Mouse (Mus musculus): ENCODE data around the gene Ndufaf2. TPM values are rescaled to one million over a fixed set of nuclear protein-coding genes. Genes with fewer than 3 reads are reported as not detected.

The Ndufaf2 gene
- total RNA-seq, 1 experiment: 41.1 TPM

DNA sequence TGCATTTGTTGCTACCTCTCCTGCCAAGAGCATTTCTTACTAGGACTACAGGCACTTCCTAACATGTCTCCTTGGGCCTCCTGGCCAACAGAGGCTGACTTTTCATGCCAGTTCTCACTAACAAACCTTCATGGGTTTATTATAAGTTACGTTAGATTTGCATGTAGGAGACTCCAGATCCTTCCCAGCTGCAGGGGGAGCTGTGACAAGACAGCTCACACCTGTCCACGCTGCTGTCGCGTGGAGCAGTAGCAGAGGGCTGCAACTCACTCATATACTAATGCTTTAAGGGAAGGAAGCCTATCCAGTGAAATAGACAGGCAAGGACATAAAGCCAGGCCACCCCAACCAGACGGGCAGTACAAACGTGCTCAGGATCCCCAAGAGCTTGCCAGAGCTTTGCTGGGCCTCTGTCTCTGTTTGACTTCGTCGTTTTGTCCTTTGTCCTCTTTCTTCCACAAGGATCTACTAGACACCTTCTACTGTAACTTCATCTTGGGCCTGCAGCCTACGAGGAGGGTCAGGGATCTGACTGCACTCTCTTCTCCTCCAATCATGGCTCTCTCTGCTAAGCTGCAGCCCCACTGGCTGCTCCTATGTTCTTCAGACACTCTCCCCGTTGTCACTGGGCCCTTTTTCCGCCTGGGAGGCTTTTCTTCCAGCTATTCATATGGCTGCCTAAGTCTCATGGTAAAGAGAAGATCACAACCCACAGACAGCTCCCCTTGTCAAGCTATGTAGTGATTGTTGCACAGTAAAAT lies 94.9 kb downstream of the Ndufaf2 start:
- in situ Hi-C loops (cut with MboI; ENCODE audit: low sequenced_read_pairs in 2 of 2, unreplicated experiment in 2 of 2): no loop called here
- Histone ChIP-seq H3K4me1 (ENCODE audit: control insufficient read depth in 2 of 2, insufficient read depth in 2 of 2, low read length in 2 of 2, poor library complexity in 1 of 2) (no peaks in the 10 kb centered on the region), H3K36me3 (ENCODE audit: control insufficient read depth, insufficient read depth, low read length, poor library complexity, severe bottlenecking) (no peaks in the 10 kb centered on the region), H3K9ac (ENCODE audit: insufficient read depth, low read depth, low read length, poor library complexity, severe bottlenecking) (no peak overlapping the region), H3K9me3 (ENCODE audit: control insufficient read depth, insufficient read depth, low read depth, low read length) (no peaks in the 10 kb centered on the region), H3K4me3 (ENCODE audit: insufficient read depth in 1 of 2, low read depth in 1 of 2, low read length in 2 of 2, poor library complexity in 1 of 2, severe bottlenecking in 1 of 2) (no peak overlapping the region), H3K27ac (ENCODE audit: insufficient read depth, low read depth, low read length, poor library complexity, severe bottlenecking) (no peak overlapping the region)
- no peak for TF ChIP-seq ZC3H11A (IDR thresholded peaks at IDR 0.05; ENCODE audit: borderline replicate concordance, low read depth, low read length)
- TF ChIP-seq ZNF384 (IDR thresholded peaks at IDR 0.05; ENCODE audit: low read depth, low read length): no peak
- no peak for TF ChIP-seq CHD2 (IDR thresholded peaks at IDR 0.05; ENCODE audit: low read depth, low read length)
- TF ChIP-seq HCFC1 (IDR thresholded peaks at IDR 0.05; ENCODE audit: borderline replicate concordance, insufficient read depth, low read length): no peak
- TF ChIP-seq MAFK (IDR thresholded peaks at IDR 0.05; ENCODE audit: insufficient read depth, low read depth, low read length): no peak
- no peak for DNase-seq (ENCODE audit: low read depth, low spot score)

DNA sequence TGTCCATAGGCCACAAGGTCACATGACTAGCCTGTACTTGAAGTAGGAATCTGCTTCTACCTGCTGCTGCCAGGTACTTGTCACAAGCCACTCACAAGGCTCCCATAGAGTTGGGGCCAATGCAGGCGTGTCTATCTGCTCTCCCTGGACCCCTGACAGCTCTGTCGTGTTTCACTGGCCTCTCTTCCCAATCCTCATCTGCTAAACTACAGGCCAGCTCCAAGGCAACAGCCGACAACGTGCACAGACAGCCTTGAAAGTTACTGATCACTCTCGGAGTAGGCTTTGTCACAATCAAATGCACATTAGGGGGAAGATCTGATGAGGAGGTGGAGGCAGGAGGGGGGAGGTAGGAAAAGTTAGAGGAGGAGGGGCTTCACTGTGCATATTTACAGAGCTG lies 95.5 kb downstream of the Ndufaf2 start:
- no peak overlapping the region for H3K9ac ChIP-seq (ENCODE audit: insufficient read depth, low read depth, low read length, poor library complexity, severe bottlenecking)
- H3K27ac ChIP-seq (ENCODE audit: insufficient read depth, low read depth, low read length, poor library complexity, severe bottlenecking): no peak overlapping the region

DNA sequence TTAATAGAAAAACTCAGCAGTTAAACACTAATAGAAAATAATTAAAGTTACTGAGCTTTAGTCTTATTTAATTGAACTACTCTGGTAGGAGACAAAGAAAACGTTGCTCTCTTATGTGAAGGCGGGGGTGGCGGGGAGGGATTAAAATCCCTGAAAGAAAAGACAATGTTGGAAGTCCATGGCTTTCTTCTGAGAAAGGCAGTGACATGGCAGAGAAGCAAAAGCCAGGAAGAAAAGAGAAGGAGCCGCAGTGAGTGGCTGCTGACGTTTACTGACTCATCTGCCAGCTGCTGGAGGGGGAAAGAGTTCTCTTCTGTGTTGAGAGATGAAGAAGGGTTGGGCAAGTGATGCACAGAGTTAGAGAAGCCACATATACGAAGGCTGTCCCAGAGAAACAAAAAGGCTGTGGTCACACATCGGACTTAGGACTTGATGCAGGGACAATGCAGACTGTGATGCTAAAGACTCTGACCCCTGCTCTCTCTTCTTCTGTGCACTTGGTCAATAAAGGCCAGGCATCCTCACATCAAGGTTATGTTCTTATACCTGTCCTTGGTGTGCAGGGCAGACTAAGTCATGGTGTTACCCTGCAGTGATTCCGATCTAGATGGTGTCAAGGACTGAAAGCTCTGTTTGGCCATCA lies 97.4 kb downstream of the Ndufaf2 start:
- DNase-seq (ENCODE audit: low read depth, low spot score): no peak
- no peaks in the 10 kb centered on the region for H3K4me1 ChIP-seq (ENCODE audit: control insufficient read depth in 2 of 2, insufficient read depth in 2 of 2, low read length in 2 of 2, poor library complexity in 1 of 2)
- in situ Hi-C loops (cut with MboI; ENCODE audit: low sequenced_read_pairs in 2 of 2, unreplicated experiment in 2 of 2): no loop called here
- no peak overlapping the region for H3K9ac ChIP-seq (ENCODE audit: insufficient read depth, low read depth, low read length, poor library complexity, severe bottlenecking)
- no peak overlapping the region for H3K27ac ChIP-seq (ENCODE audit: insufficient read depth, low read depth, low read length, poor library complexity, severe bottlenecking)
- TF ChIP-seq CHD2 (IDR thresholded peaks at IDR 0.05; ENCODE audit: low read depth, low read length) (no peak), HCFC1 (IDR thresholded peaks at IDR 0.05; ENCODE audit: borderline replicate concordance, insufficient read depth, low read length) (no peak), ZNF384 (IDR thresholded peaks at IDR 0.05; ENCODE audit: low read depth, low read length) (no peak), ZC3H11A (IDR thresholded peaks at IDR 0.05; ENCODE audit: borderline replicate concordance, low read depth, low read length) (no peak), MAFK (IDR thresholded peaks at IDR 0.05; ENCODE audit: insufficient read depth, low read depth, low read length) (no peak)
- no peaks in the 10 kb centered on the region for H3K9me3 ChIP-seq (ENCODE audit: control insufficient read depth, insufficient read depth, low read depth, low read length)
- no peaks in the 10 kb centered on the region for H3K36me3 ChIP-seq (ENCODE audit: control insufficient read depth, insufficient read depth, low read length, poor library complexity, severe bottlenecking)
- no peak overlapping the region for H3K4me3 ChIP-seq (ENCODE audit: insufficient read depth in 1 of 2, low read depth in 1 of 2, low read length in 2 of 2, poor library complexity in 1 of 2, severe bottlenecking in 1 of 2)

More for the DNA sequence above, 95.5 kb downstream of the Ndufaf2 start:
- Histone ChIP-seq H3K4me1 (ENCODE audit: control insufficient read depth in 2 of 2, insufficient read depth in 2 of 2, low read length in 2 of 2, poor library complexity in 1 of 2) (no peaks in the 10 kb centered on the region), H3K4me3 (ENCODE audit: insufficient read depth in 1 of 2, low read depth in 1 of 2, low read length in 2 of 2, poor library complexity in 1 of 2, severe bottlenecking in 1 of 2) (no peak overlapping the region), H3K9me3 (ENCODE audit: control insufficient read depth, insufficient read depth, low read depth, low read length) (no peaks in the 10 kb centered on the region), H3K36me3 (ENCODE audit: control insufficient read depth, insufficient read depth, low read length, poor library complexity, severe bottlenecking) (no peaks in the 10 kb centered on the region)
- in situ Hi-C loops (cut with MboI; ENCODE audit: low sequenced_read_pairs in 2 of 2, unreplicated experiment in 2 of 2): no loop called here
- no peak for DNase-seq (ENCODE audit: low read depth, low spot score)
- TF ChIP-seq ZNF384 (IDR thresholded peaks at IDR 0.05; ENCODE audit: low read depth, low read length): no peak
- no peak for TF ChIP-seq ZC3H11A (IDR thresholded peaks at IDR 0.05; ENCODE audit: borderline replicate concordance, low read depth, low read length)
- no peak for TF ChIP-seq CHD2 (IDR thresholded peaks at IDR 0.05; ENCODE audit: low read depth, low read length)
- TF ChIP-seq HCFC1 (IDR thresholded peaks at IDR 0.05; ENCODE audit: borderline replicate concordance, insufficient read depth, low read length): no peak
- no peak for TF ChIP-seq MAFK (IDR thresholded peaks at IDR 0.05; ENCODE audit: insufficient read depth, low read depth, low read length)

DNA sequence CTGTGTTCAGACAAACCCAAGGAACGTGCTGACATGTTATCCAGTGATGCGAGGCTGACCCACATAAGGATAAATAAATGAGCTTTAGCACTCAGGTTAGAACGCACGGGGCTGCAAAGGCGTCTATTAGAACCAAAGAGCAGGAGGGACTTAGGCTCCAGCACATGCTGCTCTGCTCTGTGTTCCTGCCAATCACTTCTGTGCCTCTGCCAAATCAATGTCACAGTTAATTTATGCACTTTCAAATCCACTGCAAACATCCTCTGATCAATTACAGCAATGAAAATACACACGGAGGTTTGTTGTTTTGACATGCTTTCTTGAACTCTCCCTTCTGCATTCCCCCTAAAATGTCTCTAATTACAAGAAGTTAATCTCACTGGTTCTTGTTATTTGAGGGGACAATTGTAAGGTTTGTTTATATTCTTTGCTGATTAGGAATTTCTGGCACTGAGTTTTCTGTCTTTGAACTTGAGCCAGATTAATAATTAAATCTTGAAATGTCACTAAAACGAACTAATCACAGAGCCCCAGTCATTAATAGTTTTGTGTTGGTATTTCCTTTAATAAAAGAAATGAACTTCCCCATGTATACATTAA lies 98.0 kb downstream of the Ndufaf2 start:
- no peak for DNase-seq (ENCODE audit: low read depth, low spot score)
- H3K4me1 ChIP-seq (ENCODE audit: control insufficient read depth in 2 of 2, insufficient read depth in 2 of 2, low read length in 2 of 2, poor library complexity in 1 of 2): no peaks in the 10 kb centered on the region
- no peak overlapping the region for H3K27ac ChIP-seq (ENCODE audit: insufficient read depth, low read depth, low read length, poor library complexity, severe bottlenecking)
- in situ Hi-C loops (cut with MboI; ENCODE audit: low sequenced_read_pairs in 2 of 2, unreplicated experiment in 2 of 2): no loop called here
- H3K36me3 ChIP-seq (ENCODE audit: control insufficient read depth, insufficient read depth, low read length, poor library complexity, severe bottlenecking): no peaks in the 10 kb centered on the region
- no peaks in the 10 kb centered on the region for H3K9me3 ChIP-seq (ENCODE audit: control insufficient read depth, insufficient read depth, low read depth, low read length)
- H3K4me3 ChIP-seq (ENCODE audit: insufficient read depth in 1 of 2, low read depth in 1 of 2, low read length in 2 of 2, poor library complexity in 1 of 2, severe bottlenecking in 1 of 2): no peak overlapping the region
- no peak overlapping the region for H3K9ac ChIP-seq (ENCODE audit: insufficient read depth, low read depth, low read length, poor library complexity, severe bottlenecking)
- TF ChIP-seq HCFC1 (IDR thresholded peaks at IDR 0.05; ENCODE audit: borderline replicate concordance, insufficient read depth, low read length) (no peak), CHD2 (IDR thresholded peaks at IDR 0.05; ENCODE audit: low read depth, low read length) (no peak), ZC3H11A (IDR thresholded peaks at IDR 0.05; ENCODE audit: borderline replicate concordance, low read depth, low read length) (no peak), ZNF384 (IDR thresholded peaks at IDR 0.05; ENCODE audit: low read depth, low read length) (no peak), MAFK (IDR thresholded peaks at IDR 0.05; ENCODE audit: insufficient read depth, low read depth, low read length) (no peak)
